Mouse (Mus musculus) heart, embryonic 16.5 days (tissue): ENCODE data around the gene Det1. TPM values are rescaled to one million over a fixed set of nuclear protein-coding genes. Genes with fewer than 3 reads are reported as not detected.

Experiments used
- microRNA-seq: library from miRNA; unstranded; fragments of <30 nt; microRNA quantifications from one replicate; pipeline ENCODE4, GENCODE M21; 2017
- polyA plus RNA-seq: library from polyadenylated mRNA; unstranded; fragments of >200 nt; fragmentation: Nextera tagmentation; extraction: Ambion mirVana; gene quantifications from 2 replicates; pipeline ENCODE4 v1.2.1, GENCODE M21; 2015

Gene Det1
- polyA plus RNA-seq, 1 experiment from 2014 or later: 14.2 TPM

Small RNA genes within 50 kb of the gene (microRNA-seq; reads per million reads assigned to microRNA genes)
- 4.7 reads per million, percentile 18 among the genes with 10 or more reads in this experiment for gene Mir7-2

Other genes with a start within 250 kb of the Det1 start
- gene Ntrk3, start 109.3 kb downstream of the Det1 start, polyA plus RNA-seq: 1.9 and 2.3 TPM in 2 replicates
- 59.0 and 64.7 TPM in 2 replicates for gene Mrps11, start 64.1 kb downstream of the Det1 start, polyA plus RNA-seq
- 59.2 and 64.9 TPM in 2 replicates for gene Mrpl46, start 63.7 kb downstream of the Det1 start, polyA plus RNA-seq
- 31.4 and 34.8 TPM in 2 replicates for gene Aen, start 48.6 kb upstream of the Det1 start, polyA plus RNA-seq
- 15.4 and 22.5 TPM in 2 replicates for gene Isg20, start 66.2 kb upstream of the Det1 start, polyA plus RNA-seq
- gene Acan, start 206.2 kb upstream of the Det1 start, polyA plus RNA-seq: 2.1 and 2.2 TPM in 2 replicates